In the genomic region with DNA sequence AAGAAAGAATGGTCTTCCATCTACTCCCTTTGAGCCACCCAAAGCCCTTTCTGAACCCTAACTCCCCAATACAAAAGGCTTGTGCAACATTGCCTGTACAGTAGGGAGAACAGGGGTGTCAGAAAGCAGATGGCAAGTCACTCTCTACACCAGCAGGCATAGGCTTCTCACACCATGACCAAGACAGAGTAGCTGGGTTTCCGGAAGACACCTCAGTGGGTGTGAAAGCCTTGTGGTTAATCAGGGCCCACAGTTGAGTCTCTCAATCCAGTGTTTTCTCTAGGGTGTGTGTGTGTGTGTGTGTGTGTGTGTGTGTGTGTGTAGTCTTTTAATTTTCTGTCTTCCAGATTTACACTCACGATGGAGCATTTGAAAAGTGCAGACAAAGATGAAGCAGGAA, we compare ENCODE assay signal across 15 mouse cellular contexts.
"Had no signal": no experiment of that assay in that cellular context is flagged by ENCODE, and none has a peak within 500 bp of the region (broad histone marks: within the 10 kb centered on the region; RNA-seq: fewer than 3 reads in every experiment).

No protein-coding gene starts in this region.

- ATAC-seq: intestine, embryonic 15.5 days; liver, embryonic 12.5 days; midbrain, embryonic 16.5 days had no signal

- H3K4me3 ChIP-seq: intestine, embryonic 15.5 days; kidney, embryonic 15.5 days; limb, embryonic 15.5 days; liver, embryonic 12.5 days; midbrain, embryonic 12.5 days; neural tube, embryonic 12.5 days had no signal

- DNase-seq: kidney, adult 18-20 months; kidney, postnatal 14 days; lung, embryonic 14.5 days; lung, postnatal 14 days; retina, postnatal 1 day; right cerebral cortex, postnatal 14 days; thymus, postnatal 25 days had no signal

- H3K27ac ChIP-seq: intestine, embryonic 15.5 days; kidney, embryonic 15.5 days; limb, embryonic 15.5 days; liver, embryonic 12.5 days; macrophage; midbrain, embryonic 12.5 days; neural tube, embryonic 12.5 days had no signal
